ENCODE assay signal across 22 mouse cellular contexts in the genomic region with DNA sequence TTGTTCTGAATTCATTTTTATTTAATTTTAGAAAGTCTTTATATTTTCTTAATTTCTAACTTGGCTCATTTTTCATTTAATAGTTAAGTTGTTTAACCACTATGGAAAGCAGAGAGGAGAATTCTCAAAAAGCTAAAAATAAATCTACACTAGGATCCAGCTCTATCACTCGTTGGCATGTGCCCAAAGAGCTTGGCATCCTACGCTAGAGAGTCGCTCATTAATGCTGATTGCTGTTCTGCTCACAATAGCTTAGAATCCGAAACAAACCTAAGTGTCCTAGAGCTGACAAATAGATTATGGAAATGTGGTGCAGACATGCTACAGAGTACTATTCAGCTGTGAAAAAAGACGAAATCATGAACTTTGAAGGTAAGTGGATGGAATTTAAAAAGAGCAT.
DNase-seq lines count a peak whose midpoint lies in the region.
"Had no signal": no experiment of that assay in that cellular context is flagged by ENCODE, and none has a peak within 500 bp of the region (broad histone marks: within the 10 kb centered on the region; RNA-seq: fewer than 3 reads in every experiment).

No protein-coding gene starts in this region.

- DNase-seq in cerebellum, postnatal 10 days, result peak; percentile 69 to 70
- DNase-seq in cerebellum, postnatal 4 days (ENCODE audit: low spot score in 2 of 2), result no peak
- peak; percentile 36 for DNase-seq in heart, adult 8-10 months (ENCODE audit: low spot score)
- no peak for DNase-seq in heart, embryonic 10.5 days (ENCODE audit: low spot score)
- DNase-seq in Muller cell, postnatal 12 days (ENCODE audit: inconsistent ontology term), result peak; percentile 63
- DNase-seq in heart, postnatal 10 days, result peak; percentile 56 to 65
- no peak for DNase-seq in embryo, embryonic 10.5 days (ENCODE audit: low spot score)
- DNase-seq: cerebellum, adult 9-11 months; embryo, embryonic 11 days; gastrocnemius, postnatal 10 days; kidney, postnatal 36 days; liver, embryonic 13.5 days; lung, embryonic 14.5 days; right cerebral cortex, postnatal 25 days; spleen, adult 18-20 months had no signal

- peaks cover 11% of the 10 kb centered on the region for H3K4me1 ChIP-seq in heart, embryonic 10.5 days
- H3K4me1 ChIP-seq: embryonic facial prominence, embryonic 13.5 days; forebrain, embryonic 13.5 days; hindbrain, embryonic 12.5 days; kidney, embryonic 15.5 days; liver, embryonic 13.5 days; midbrain, embryonic 12.5 days had no signal

- WGBS in heart, embryonic 10.5 days, result 81% methylated on average over 5 of the region's 5 CpGs

- no peak overlapping the region for H3K27ac ChIP-seq in heart, embryonic 10.5 days
- H3K27ac ChIP-seq: embryonic facial prominence, embryonic 13.5 days; forebrain, embryonic 13.5 days; hindbrain, embryonic 12.5 days; kidney, embryonic 15.5 days; liver, embryonic 13.5 days; midbrain, embryonic 12.5 days had no signal

- intact Hi-C loops in heart, postnatal 10 days (cut with DNase I), result no loop called here

- no peaks in the 10 kb centered on the region for H3K36me3 ChIP-seq in heart, embryonic 10.5 days
- H3K36me3 ChIP-seq: embryonic facial prominence, embryonic 13.5 days; hindbrain, embryonic 12.5 days; kidney, embryonic 15.5 days; liver, embryonic 13.5 days; midbrain, embryonic 12.5 days had no signal

- no peak overlapping the region for H3K4me3 ChIP-seq in heart, embryonic 10.5 days
- H3K4me3 ChIP-seq: embryonic facial prominence, embryonic 13.5 days; erythroblast, embryonic 14.5 days; forebrain, embryonic 13.5 days; hindbrain, embryonic 12.5 days; kidney, embryonic 15.5 days; liver, embryonic 13.5 days; midbrain, embryonic 12.5 days had no signal

- no peaks in the 10 kb centered on the region for H3K27me3 ChIP-seq in heart, embryonic 10.5 days (ENCODE audit: insufficient read depth, poor library complexity, severe bottlenecking)
- H3K27me3 ChIP-seq: embryonic facial prominence, embryonic 13.5 days; forebrain, embryonic 13.5 days; hindbrain, embryonic 12.5 days; kidney, embryonic 15.5 days; liver, embryonic 13.5 days; midbrain, embryonic 12.5 days; Patski had no signal

- H3K9me3 ChIP-seq in heart, embryonic 10.5 days, result no peaks in the 10 kb centered on the region
- H3K9me3 ChIP-seq: embryonic facial prominence, embryonic 13.5 days; forebrain, embryonic 13.5 days; hindbrain, embryonic 12.5 days; kidney, embryonic 15.5 days; liver, embryonic 13.5 days; midbrain, embryonic 12.5 days had no signal

Comparison
In these comparisons a context has a peak if more than half of its experiments do, and no peak if none do; other contexts are left out.
1. DNase-seq: peak in cerebellum, postnatal 10 days (2 of 2), heart, adult 8-10 months (single experiment), Muller cell, postnatal 12 days (single experiment) and heart, postnatal 10 days (2 of 2); none in cerebellum, postnatal 4 days (0 of 2), heart, embryonic 10.5 days (single experiment) and embryo, embryonic 10.5 days (single experiment).